Mouse (Mus musculus) kidney, embryonic 15.5 days (tissue): ENCODE results near the gene Mllt6. TPM values are rescaled to one million over a fixed set of nuclear protein-coding genes. Genes with fewer than 3 reads are reported as not detected.

Experiments used
- ATAC-seq: fragments of 200-750 bp; cut with Nextera tagmentation; replicated peaks from 2 replicates; pipeline ENCODE4 v1.8.0; 2017; ENCODE audit warnings: moderate TSS enrichment; ENCODE audit not compliant: low FRiP score
- H3K27ac ChIP-seq: fragments of 300-500 bp; sonication (generic); 2 replicates; pipeline ENCODE4 v1.5.1; 2015; ENCODE audit warnings: mild to moderate bottlenecking, inconsistent platforms
- H3K27me3 ChIP-seq: fragments of 300-500 bp; sonication (generic); 2 replicates; pipeline ENCODE4 v1.6.1; 2015; ENCODE audit warnings: inconsistent platforms
- H3K36me3 ChIP-seq: fragments of 300-500 bp; sonication (generic); 2 replicates; pipeline ENCODE4 v1.6.1; 2015; ENCODE audit warnings: inconsistent platforms
- H3K4me1 ChIP-seq: fragments of 300-500 bp; sonication (generic); 2 replicates; pipeline ENCODE4 v1.6.1; 2015; ENCODE audit warnings: inconsistent platforms
- H3K4me2 ChIP-seq: fragments of 300-500 bp; sonication (generic); 2 replicates; pipeline ENCODE4 v1.6.1; 2015; ENCODE audit warnings: moderate library complexity, mild to moderate bottlenecking, inconsistent platforms
- H3K4me3 ChIP-seq: fragments of 300-500 bp; sonication (generic); replicated peaks from 2 replicates; pipeline ENCODE4 v1.5.1; 2015; ENCODE audit warnings: mild to moderate bottlenecking, inconsistent platforms
- H3K9ac ChIP-seq: fragments of 300-500 bp; sonication (generic); 2 replicates; pipeline ENCODE4 v1.6.1; 2015; ENCODE audit warnings: mild to moderate bottlenecking, inconsistent platforms
- H3K9me3 ChIP-seq: fragments of 300-500 bp; sonication (generic); replicated peaks from 2 replicates; pipeline ENCODE4 v1.6.1; 2016; ENCODE audit warnings: inconsistent platforms
- WGBS: fragments of 180-500 bp; shearing (Covaris S2); methylation state at CpG from one replicate; pipeline ENCODE4 v1.1.7; 2015; ENCODE audit warnings: mixed read lengths; 5-methylcytosine and 5-hydroxymethylcytosine counted together
- polyA plus RNA-seq: library from polyadenylated mRNA; unstranded; fragments of >200 nt; fragmentation: Nextera tagmentation; extraction: Ambion mirVana; gene quantifications from 2 replicates; pipeline ENCODE4 v1.2.1, GENCODE M21; 2015

Gene Mllt6
- polyA plus RNA-seq, 1 experiment from 2014 or later, result 3.9 TPM

GRCm38 (mm10) chr11:97661648-97662133 lies 1.5 kb upstream of the Mllt6 start:
- peaks cover 4% of the 10 kb centered on the region; the same call in 1 of the 2 replicates for H3K27me3 ChIP-seq
- peak overlapping the region; percentile 84 for H3K4me2 ChIP-seq
- under 1% methylated on average over 20 of the region's 20 CpGs for WGBS
- no peak for ATAC-seq
- H3K9ac ChIP-seq, result no peak overlapping the region; the same call in 1 of the 2 replicates
- no peaks in the 10 kb centered on the region for H3K9me3 ChIP-seq
- H3K4me3 ChIP-seq, result peak overlapping the region; percentile 85
- H3K36me3 ChIP-seq, result peaks cover 16% of the 10 kb centered on the region
- peaks cover 66% of the 10 kb centered on the region for H3K4me1 ChIP-seq
- peak overlapping the region; percentile 95 for H3K27ac ChIP-seq

GRCm38 (mm10) chr11:97662207-97662892 lies 864 bp upstream of the Mllt6 start:
- H3K27me3 ChIP-seq, result peaks cover 4% of the 10 kb centered on the region; the same call in 1 of the 2 replicates

GRCm38 (mm10) chr11:97663528-97664338 lies 519 bp downstream of the Mllt6 start:
- Histone ChIP-seq H3K27me3 (peaks cover 4% of the 10 kb centered on the region; the same call in 1 of the 2 replicates), H3K4me1 (peaks cover 68% of the 10 kb centered on the region), H3K27ac (peak overlapping the region; percentile 95), H3K4me2 (peak overlapping the region; percentile 84), H3K36me3 (peaks cover 36% of the 10 kb centered on the region), H3K9ac (peak overlapping the region; percentile 83), H3K4me3 (peak overlapping the region; percentile 85), H3K9me3 (no peaks in the 10 kb centered on the region)
- no peak for ATAC-seq
- 0% methylated on average over 25 of the region's 57 CpGs for WGBS

More at GRCm38 (mm10) chr11:97662207-97662892, 864 bp upstream of the Mllt6 start:
- Histone ChIP-seq H3K27ac (peak overlapping the region; percentile 95), H3K9me3 (no peaks in the 10 kb centered on the region), H3K36me3 (peaks cover 23% of the 10 kb centered on the region), H3K4me1 (peaks cover 61% of the 10 kb centered on the region), H3K4me3 (peak overlapping the region; percentile 85), H3K4me2 (peak overlapping the region; percentile 84), H3K9ac (peak overlapping the region; percentile 83)
- WGBS, result 1% methylated on average over 21 of the region's 21 CpGs
- no peak for ATAC-seq

GRCm38 (mm10) chr11:97664339-97664665 lies 1.1 kb downstream of the Mllt6 start:
- peak overlapping the region; percentile 95 for H3K27ac ChIP-seq
- H3K36me3 ChIP-seq, result peaks cover 42% of the 10 kb centered on the region
- H3K9me3 ChIP-seq, result no peaks in the 10 kb centered on the region
- no peak for ATAC-seq
- H3K4me1 ChIP-seq, result peaks cover 68% of the 10 kb centered on the region
- peak overlapping the region; percentile 84 for H3K4me2 ChIP-seq
- peak overlapping the region; percentile 85 for H3K4me3 ChIP-seq
- under 1% methylated on average over 6 of the region's 8 CpGs for WGBS
- peaks cover 4% of the 10 kb centered on the region; the same call in 1 of the 2 replicates for H3K27me3 ChIP-seq
- H3K9ac ChIP-seq, result peak overlapping the region; percentile 83

- Histone ChIP-seq H3K36me3 (peaks cover 47% of the 10 kb centered on the region), H3K9ac (peak overlapping the region; percentile 83), H3K9me3 (no peaks in the 10 kb centered on the region), H3K4me1 (peaks cover 68% of the 10 kb centered on the region), H3K27me3 (peaks cover 4% of the 10 kb centered on the region; the same call in 1 of the 2 replicates), H3K27ac (peak overlapping the region; percentile 95), H3K4me2 (peak overlapping the region; percentile 84), H3K4me3 (peak overlapping the region; percentile 85)
- no peak for ATAC-seq
- WGBS, result 29% methylated on average over 6 of the region's 6 CpGs
Observed at GRCm38 (mm10) chr11:97664771-97665240, 1.6 kb downstream of the Mllt6 start.

- peaks cover 4% of the 10 kb centered on the region; the same call in 1 of the 2 replicates for H3K27me3 ChIP-seq
- peak overlapping the region; percentile 95; the same call in 1 of the 2 replicates for H3K27ac ChIP-seq
- H3K36me3 ChIP-seq, result peaks cover 53% of the 10 kb centered on the region
- no peaks in the 10 kb centered on the region for H3K9me3 ChIP-seq
- peak overlapping the region; percentile 85 for H3K4me3 ChIP-seq
- 0 out of 2 replicates have a peak overlapping the region, but pooled peaks have one; percentile 83 for H3K9ac ChIP-seq
- H3K4me2 ChIP-seq, result peak overlapping the region; percentile 84
- peaks cover 71% of the 10 kb centered on the region for H3K4me1 ChIP-seq
- 87% methylated on average over 13 of the region's 13 CpGs for WGBS
- no peak for ATAC-seq
Observed at GRCm38 (mm10) chr11:97665431-97665830, 2.2 kb downstream of the Mllt6 start.

- no peak for ATAC-seq
- 91% methylated on average over 7 of the region's 7 CpGs for WGBS
- Histone ChIP-seq H3K4me2 (no peak overlapping the region), H3K9me3 (no peaks in the 10 kb centered on the region), H3K27me3 (peaks cover 4% of the 10 kb centered on the region; the same call in 1 of the 2 replicates), H3K27ac (no peak overlapping the region), H3K36me3 (peaks cover 61% of the 10 kb centered on the region), H3K4me3 (no peak overlapping the region), H3K9ac (no peak overlapping the region), H3K4me1 (peaks cover 71% of the 10 kb centered on the region)
Observed at GRCm38 (mm10) chr11:97666221-97666620, 3.0 kb downstream of the Mllt6 start.

GRCm38 (mm10) chr11:97666794-97667193 lies 3.6 kb downstream of the Mllt6 start:
- Histone ChIP-seq H3K4me3 (no peak overlapping the region), H3K9ac (no peak overlapping the region), H3K4me2 (no peak overlapping the region), H3K4me1 (peaks cover 65% of the 10 kb centered on the region), H3K9me3 (no peaks in the 10 kb centered on the region), H3K27me3 (peaks cover 2% of the 10 kb centered on the region; the same call in 1 of the 2 replicates), H3K27ac (no peak overlapping the region), H3K36me3 (peaks cover 67% of the 10 kb centered on the region)
- ATAC-seq, result no peak
- 94% methylated on average over 15 of the region's 15 CpGs for WGBS

GRCm38 (mm10) chr11:97668160-97668559 lies 4.9 kb downstream of the Mllt6 start:
- H3K9me3 ChIP-seq, result no peaks in the 10 kb centered on the region
- no peak for ATAC-seq

GRCm38 (mm10) chr11:97669268-97669667 lies 6.1 kb downstream of the Mllt6 start:
- Histone ChIP-seq H3K9ac (no peak overlapping the region), H3K36me3 (peaks cover 91% of the 10 kb centered on the region), H3K27ac (peak overlapping the region; percentile 66)

More at GRCm38 (mm10) chr11:97668160-97668559, 4.9 kb downstream of the Mllt6 start:
- Histone ChIP-seq H3K36me3 (peaks cover 80% of the 10 kb centered on the region), H3K9ac (no peak overlapping the region), H3K27ac (peak overlapping the region; percentile 66; the same call in 1 of the 2 replicates), H3K4me2 (no peak overlapping the region), H3K4me3 (no peak overlapping the region), H3K27me3 (no peaks in the 10 kb centered on the region), H3K4me1 (peaks cover 54% of the 10 kb centered on the region)
- 90% methylated on average over 7 of the region's 7 CpGs for WGBS

GRCm38 (mm10) chr11:97669829-97670228 lies 6.6 kb downstream of the Mllt6 start:
- H3K9me3 ChIP-seq, result no peaks in the 10 kb centered on the region
- H3K4me3 ChIP-seq, result no peak overlapping the region
- WGBS, result 28% methylated on average over 6 of the region's 6 CpGs
- H3K27ac ChIP-seq, result peak overlapping the region; percentile 66
- peaks cover 97% of the 10 kb centered on the region for H3K36me3 ChIP-seq
- H3K4me2 ChIP-seq, result peak overlapping the region; percentile 19; the same call in 1 of the 2 replicates
- H3K27me3 ChIP-seq, result no peaks in the 10 kb centered on the region
- no peak for ATAC-seq
- peaks cover 46% of the 10 kb centered on the region for H3K4me1 ChIP-seq
- no peak overlapping the region for H3K9ac ChIP-seq

More at GRCm38 (mm10) chr11:97669268-97669667, 6.1 kb downstream of the Mllt6 start:
- peaks cover 52% of the 10 kb centered on the region for H3K4me1 ChIP-seq
- peak overlapping the region; percentile 19; the same call in 1 of the 2 replicates for H3K4me2 ChIP-seq
- H3K4me3 ChIP-seq, result no peak overlapping the region
- H3K9me3 ChIP-seq, result no peaks in the 10 kb centered on the region
- ATAC-seq, result no peak
- no peaks in the 10 kb centered on the region for H3K27me3 ChIP-seq
- 48% methylated on average over 15 of the region's 15 CpGs for WGBS
